Mouse (Mus musculus) ES-Bruce4 (cell line): Measurements from ENCODE around the gene Mymk. TPM values are rescaled to one million over a fixed set of nuclear protein-coding genes. Genes with fewer than 3 reads are reported as not detected.

Source experiments
- H3K27ac ChIP-seq: 2 replicates; pipeline ENCODE4 v1.5.1; 2012; ENCODE audit warnings: low read length, inconsistent platforms; ENCODE audit not compliant: insufficient read depth
- H3K27me3 ChIP-seq: 2 replicates; pipeline ENCODE4 v1.6.1; 2012; ENCODE audit warnings: mild to moderate bottlenecking, low read length, inconsistent platforms; ENCODE audit not compliant: control insufficient read depth, poor library complexity, insufficient read depth, severe bottlenecking
- H3K36me3 ChIP-seq: 2 replicates; pipeline ENCODE4 v1.6.1; 2012; ENCODE audit warnings: inconsistent platforms, mild to moderate bottlenecking, low read length, moderate library complexity; ENCODE audit not compliant: control insufficient read depth, poor library complexity, insufficient read depth, severe bottlenecking
- H3K4me1 ChIP-seq: one replicate; pipeline ENCODE4 v1.8.1; 2011; ENCODE audit warnings: low read length; ENCODE audit not compliant: control insufficient read depth, insufficient read depth
- H3K4me3 ChIP-seq: 2 replicates; pipeline ENCODE4 v1.5.1; 2011; ENCODE audit warnings: low read depth, mild to moderate bottlenecking, low read length
- H3K9ac ChIP-seq: 2 replicates; pipeline ENCODE4 v1.6.1; 2012; ENCODE audit warnings: low read depth, mild to moderate bottlenecking, inconsistent platforms; ENCODE audit not compliant: poor library complexity, severe bottlenecking
- H3K9me3 ChIP-seq: replicated peaks from 2 replicates; pipeline ENCODE4 v1.6.1; 2012; ENCODE audit warnings: mild to moderate bottlenecking, low read length, inconsistent platforms; ENCODE audit not compliant: control insufficient read depth, poor library complexity, insufficient read depth, severe bottlenecking
- CTCF ChIP-seq: IDR thresholded peaks from one replicate; pipeline ENCODE4 v1.8.1; 2011; ENCODE audit warnings: low read depth, low read length
- EP300 ChIP-seq: IDR thresholded peaks from 2 replicates; pipeline ENCODE4 v1.6.1; 2011; ENCODE audit warnings: low read depth, low read length; ENCODE audit not compliant: insufficient read depth
- POLR2A ChIP-seq: IDR thresholded peaks from one replicate; pipeline ENCODE4 v1.8.1; 2011; ENCODE audit warnings: low read length; ENCODE audit not compliant: insufficient read depth
- polyA plus RNA-seq: library from polyadenylated mRNA; stranded (reverse); fragments of >200 nt; gene quantifications from 2 replicates; pipeline ENCODE4 v1.2.4, GENCODE M21; 2011; ENCODE audit warnings: low read depth; ENCODE audit not compliant: missing spikeins, insufficient read depth, insufficient read length

Gene Mymk
- polyA plus RNA-seq, 1 experiment, result not detected

- Histone ChIP-seq H3K9me3 (no peaks in the 10 kb centered on the region), H3K4me1 (no peaks in the 10 kb centered on the region), H3K27me3 (no peaks in the 10 kb centered on the region), H3K27ac (no peak overlapping the region), H3K9ac (no peak overlapping the region), H3K4me3 (no peak overlapping the region), H3K36me3 (no peaks in the 10 kb centered on the region)
- TF ChIP-seq POLR2A (no peak), EP300 (no peak), CTCF (no peak)
Observed at GRCm38 (mm10) chr2:27070247-27070813, 1.6 kb downstream of the Mymk start.

GRCm38 (mm10) chr2:27069646-27070045 lies 2.3 kb downstream of the Mymk start:
- no peaks in the 10 kb centered on the region for H3K36me3 ChIP-seq
- H3K27ac ChIP-seq, result no peak overlapping the region
- no peak overlapping the region for H3K9ac ChIP-seq
- no peak overlapping the region for H3K4me3 ChIP-seq
- H3K9me3 ChIP-seq, result no peaks in the 10 kb centered on the region
- no peaks in the 10 kb centered on the region for H3K4me1 ChIP-seq
- no peaks in the 10 kb centered on the region for H3K27me3 ChIP-seq
- TF ChIP-seq CTCF (no peak), POLR2A (no peak), EP300 (no peak)

GRCm38 (mm10) chr2:27067996-27068395 lies 4.0 kb downstream of the Mymk start:
- Histone ChIP-seq H3K27ac (no peak overlapping the region), H3K9ac (no peak overlapping the region), H3K4me1 (no peaks in the 10 kb centered on the region), H3K36me3 (no peaks in the 10 kb centered on the region), H3K4me3 (no peak overlapping the region), H3K9me3 (no peaks in the 10 kb centered on the region), H3K27me3 (no peaks in the 10 kb centered on the region)
- TF ChIP-seq CTCF (no peak), POLR2A (no peak), EP300 (no peak)

GRCm38 (mm10) chr2:27067124-27067523 lies 4.9 kb downstream of the Mymk start:
- TF ChIP-seq POLR2A (no peak), EP300 (no peak), CTCF (no peak)

DNA sequence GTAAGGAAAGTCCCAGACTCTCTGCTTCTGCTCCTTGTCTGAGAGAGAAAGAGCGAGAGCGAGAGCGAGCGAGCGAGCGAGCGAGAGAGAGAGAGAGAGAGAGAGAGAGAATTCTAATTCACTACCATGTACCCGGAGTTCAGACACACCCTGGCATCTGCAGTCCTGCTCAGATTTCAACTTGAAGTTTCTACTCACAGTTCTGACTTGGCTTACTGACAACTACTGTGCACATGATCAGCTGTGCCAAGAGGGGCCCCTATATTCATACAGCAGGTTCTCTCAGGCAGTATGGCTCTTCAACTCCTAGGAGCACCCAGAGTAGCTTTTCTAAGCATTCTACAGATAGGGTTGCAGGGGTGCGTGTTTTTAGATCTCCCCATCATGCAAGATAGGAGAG lies 12.8 kb downstream of the Mymk start:
- Histone ChIP-seq H3K36me3 (no peaks in the 10 kb centered on the region), H3K4me3 (no peak overlapping the region), H3K9me3 (no peaks in the 10 kb centered on the region), H3K27me3 (no peaks in the 10 kb centered on the region), H3K27ac (no peak overlapping the region), H3K4me1 (no peaks in the 10 kb centered on the region), H3K9ac (no peak overlapping the region)
- TF ChIP-seq POLR2A (no peak), EP300 (no peak), CTCF (no peak)

More at GRCm38 (mm10) chr2:27067124-27067523, 4.9 kb downstream of the Mymk start:
- Histone ChIP-seq H3K36me3 (no peaks in the 10 kb centered on the region), H3K27ac (no peak overlapping the region), H3K4me1 (no peaks in the 10 kb centered on the region), H3K4me3 (no peak overlapping the region), H3K27me3 (no peaks in the 10 kb centered on the region), H3K9ac (no peak overlapping the region), H3K9me3 (no peaks in the 10 kb centered on the region)

- no peaks in the 10 kb centered on the region for H3K27me3 ChIP-seq
Observed at GRCm38 (mm10) chr2:27058751-27059150, 13.2 kb downstream of the Mymk start.

More at GRCm38 (mm10) chr2:27058751-27059150, 13.2 kb downstream of the Mymk start:
- Histone ChIP-seq H3K4me3 (no peak overlapping the region), H3K27ac (no peak overlapping the region), H3K9me3 (no peaks in the 10 kb centered on the region), H3K9ac (no peak overlapping the region), H3K4me1 (no peaks in the 10 kb centered on the region), H3K36me3 (no peaks in the 10 kb centered on the region)
- TF ChIP-seq POLR2A (no peak), CTCF (no peak), EP300 (no peak)
